Comparison of ENCODE assay signal across 12 mouse cellular contexts in the genomic region with DNA sequence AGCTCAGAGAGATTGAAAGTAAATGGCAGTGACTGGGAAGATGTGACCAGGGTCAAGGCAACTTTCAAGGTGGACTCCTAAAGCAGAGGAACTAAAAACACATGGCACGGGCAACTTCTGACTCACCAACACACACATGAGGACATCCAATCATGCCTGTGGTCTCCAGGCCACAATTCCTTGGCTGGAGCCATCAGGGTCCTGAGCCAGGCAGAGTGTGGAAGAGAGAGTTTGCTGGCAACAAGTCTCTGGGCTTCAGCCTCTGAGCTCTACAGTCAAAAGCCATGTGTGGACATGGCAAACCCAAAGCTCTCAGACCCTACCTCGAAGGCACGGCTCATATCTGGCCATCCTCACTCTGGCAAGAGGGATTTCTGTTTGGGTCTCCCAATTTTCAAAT.
"Had no signal": no experiment of that assay in that cellular context is flagged by ENCODE, and none has a peak within 500 bp of the region (broad histone marks: within the 10 kb centered on the region; RNA-seq: fewer than 3 reads in every experiment).

No protein-coding gene starts in this region.

- H3K4me3 ChIP-seq: limb, embryonic 13.5 days; midbrain, embryonic 10.5 days; myocyte; neural tube, embryonic 15.5 days had no signal

- H3K9ac ChIP-seq: limb, embryonic 13.5 days; liver, embryonic 14.5 days; neural tube, embryonic 15.5 days had no signal

- H3K27ac ChIP-seq: limb, embryonic 13.5 days; liver, embryonic 14.5 days; midbrain, embryonic 10.5 days; neural tube, embryonic 15.5 days; stomach, postnatal 0 days had no signal

- H3K9me3 ChIP-seq: limb, embryonic 13.5 days; midbrain, embryonic 10.5 days; neural tube, embryonic 15.5 days had no signal

- DNase-seq: kidney, postnatal 14 days; left cerebral cortex, postnatal 4 days; lung, adult 18-20 months; midbrain, embryonic 14.5 days; right cerebral cortex, adult 18-20 months; right cerebral cortex, postnatal 25 days had no signal

- H3K4me1 ChIP-seq: midbrain, embryonic 10.5 days; neural tube, embryonic 15.5 days had no signal

- H3K27me3 ChIP-seq: limb, embryonic 13.5 days; neural tube, embryonic 15.5 days had no signal

- H3K36me3 ChIP-seq: limb, embryonic 13.5 days; midbrain, embryonic 10.5 days; neural tube, embryonic 15.5 days had no signal

- H3K4me2 ChIP-seq: limb, embryonic 13.5 days; neural tube, embryonic 15.5 days had no signal
